Mouse (Mus musculus) intestine, postnatal 0 days (tissue): ENCODE data around the gene Rfk. TPM values are rescaled to one million over a fixed set of nuclear protein-coding genes. Genes with fewer than 3 reads are reported as not detected.

Source experiments
- ATAC-seq: fragments of 200-750 bp; cut with Nextera tagmentation; 2 replicates; pipeline ENCODE4 v1.8.0; 2017; ENCODE audit warnings: mild to moderate bottlenecking, moderate TSS enrichment, moderate library complexity
- H3K27ac ChIP-seq: fragments of 300-500 bp; sonication (generic); 2 replicates; pipeline ENCODE4 v1.5.1; 2014; ENCODE audit warnings: mild to moderate bottlenecking, low read depth, low read length, moderate library complexity
- H3K27me3 ChIP-seq: fragments of 300-500 bp; sonication (generic); replicated peaks from 2 replicates; pipeline ENCODE4 v1.6.1; 2014; ENCODE audit warnings: low read length, mixed read lengths; ENCODE audit not compliant: control insufficient read depth, insufficient read depth
- H3K36me3 ChIP-seq: fragments of 300-500 bp; sonication (generic); 2 replicates; pipeline ENCODE4 v1.6.1; 2014; ENCODE audit warnings: mild to moderate bottlenecking, moderate library complexity; ENCODE audit not compliant: control insufficient read depth, insufficient read depth
- H3K4me1 ChIP-seq: fragments of 300-500 bp; sonication (generic); replicated peaks from 2 replicates; pipeline ENCODE4 v1.6.1; 2014; ENCODE audit warnings: antibody characterized with exemption, low read length, mixed read lengths; ENCODE audit not compliant: control insufficient read depth, insufficient read depth
- H3K4me2 ChIP-seq: fragments of 300-500 bp; sonication (generic); replicated peaks from 2 replicates; pipeline ENCODE4 v1.6.1; 2014; ENCODE audit warnings: low read depth, mild to moderate bottlenecking, moderate library complexity
- H3K4me3 ChIP-seq: fragments of 300-500 bp; sonication (generic); 2 replicates; pipeline ENCODE4 v1.5.1; 2014; ENCODE audit warnings: low read depth, low read length
- H3K9ac ChIP-seq: fragments of 300-500 bp; sonication (generic); 2 replicates; pipeline ENCODE4 v1.6.1; 2014; ENCODE audit warnings: mild to moderate bottlenecking, low read depth, low read length
- H3K9me3 ChIP-seq: fragments of 300-500 bp; sonication (generic); 2 replicates; pipeline ENCODE4 v1.6.1; 2016; ENCODE audit warnings: mixed run types; ENCODE audit not compliant: control insufficient read depth
- CTCF ChIP-seq: sonication (generic); IDR thresholded peaks from 2 replicates; pipeline ENCODE4 v1.5.1; 2016; ENCODE audit warnings: low read depth, mild to moderate bottlenecking, control low read depth, antibody characterized with exemption, moderate library complexity
- WGBS: fragments of 180-500 bp; shearing (Covaris S2); extraction: QIAGEN DNeasy Blood & Tissue Kit; methylation state at CpG from one replicate; pipeline ENCODE4 v1.1.7; 2014; 5-methylcytosine and 5-hydroxymethylcytosine counted together
- polyA plus RNA-seq: library from polyadenylated mRNA; unstranded; fragments of >200 nt; fragmentation: Nextera tagmentation; extraction: Ambion mirVana; gene quantifications from 2 replicates; pipeline ENCODE4 v1.2.1, GENCODE M21; 2015

The Rfk gene
- 484 and 527 TPM in 2 replicates for polyA plus RNA-seq

DNA sequence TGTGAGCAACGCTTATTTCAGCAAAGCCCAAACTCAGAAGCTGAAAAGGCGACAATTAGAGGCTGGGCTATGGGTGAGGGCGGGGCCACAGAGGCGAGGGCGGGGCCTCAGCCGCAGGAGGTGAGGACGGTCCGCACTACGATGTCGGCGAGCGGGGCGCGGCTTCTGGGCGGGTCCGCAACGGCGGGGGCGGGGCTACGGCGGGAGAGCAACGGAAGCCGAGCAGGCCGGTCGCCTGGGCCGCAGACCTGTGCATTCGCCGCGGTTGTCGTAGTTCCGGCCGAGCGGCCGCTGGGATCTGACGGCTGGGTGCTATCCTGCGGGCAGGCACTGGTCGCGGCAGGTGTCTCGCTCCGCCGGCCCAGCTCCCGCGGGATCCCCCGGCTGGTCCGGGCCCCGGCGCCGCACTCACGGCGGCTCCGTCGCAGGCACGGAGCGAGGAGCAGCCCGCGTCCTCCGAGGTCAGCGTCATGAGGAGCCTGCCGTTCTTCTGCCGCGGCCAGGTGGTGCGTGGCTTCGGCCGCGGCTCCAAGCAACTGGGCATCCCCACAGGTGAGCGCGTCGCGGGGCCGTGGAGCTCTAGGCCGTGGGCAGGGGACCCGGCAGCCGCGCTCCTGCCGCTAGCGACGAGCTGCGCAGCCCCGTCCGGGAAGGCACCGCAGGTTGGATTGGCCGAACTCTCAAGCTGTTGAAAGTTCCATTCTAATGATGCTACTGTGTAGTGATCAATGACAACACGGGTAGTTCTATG, at the start of gene Rfk:
Gene Rfk (plus strand): TSS at position 203 of the 751 bp plus-strand sequence.
- ATAC-seq = peak; percentile 98
- under 1% methylated on average over 83 of the region's 83 CpGs for WGBS

GRCm38 (mm10) chr19:17344881-17345280, 49.0 kb upstream of the Rfk start:
- H3K4me3 ChIP-seq = no peak overlapping the region
- ATAC-seq = no peak
- no peaks in the 10 kb centered on the region for H3K27me3 ChIP-seq
- H3K27ac ChIP-seq = no peak overlapping the region
- H3K36me3 ChIP-seq = no peaks in the 10 kb centered on the region
- no peak overlapping the region for H3K9ac ChIP-seq
- no peak for TF ChIP-seq CTCF
- H3K9me3 ChIP-seq = no peaks in the 10 kb centered on the region
- no peak overlapping the region for H3K4me2 ChIP-seq
- H3K4me1 ChIP-seq = no peaks in the 10 kb centered on the region
- 86% methylated on average over 7 of the region's 7 CpGs for WGBS

More for the DNA sequence above, at the start of gene Rfk:
- H3K36me3 ChIP-seq = peaks cover 11% of the 10 kb centered on the region; the same call in 1 of the 2 replicates
- peak within 1 kb of the TSS; percentile 95 for H3K9ac ChIP-seq
- no peak for TF ChIP-seq CTCF
- no peaks in the 10 kb centered on the region for H3K27me3 ChIP-seq
- H3K4me3 ChIP-seq = peak within 1 kb of the TSS; percentile 91
- peak within 1 kb of the TSS; percentile 71 for H3K4me2 ChIP-seq
- H3K27ac ChIP-seq = peak within 1 kb of the TSS; percentile 93
- H3K4me1 ChIP-seq = peaks cover 4% of the 10 kb centered on the region; the same call in 1 of the 2 replicates
- H3K9me3 ChIP-seq = no peaks in the 10 kb centered on the region

GRCm38 (mm10) chr19:17346716-17347474, 46.9 kb upstream of the Rfk start:
- Histone ChIP-seq H3K36me3 (no peaks in the 10 kb centered on the region), H3K4me1 (no peaks in the 10 kb centered on the region), H3K9me3 (no peaks in the 10 kb centered on the region), H3K27me3 (no peaks in the 10 kb centered on the region), H3K27ac (no peak overlapping the region), H3K9ac (no peak overlapping the region), H3K4me2 (no peak overlapping the region), H3K4me3 (no peak overlapping the region)
- no peak for TF ChIP-seq CTCF
- ATAC-seq = no peak
- 95% methylated on average over 3 of the region's 3 CpGs for WGBS

DNA sequence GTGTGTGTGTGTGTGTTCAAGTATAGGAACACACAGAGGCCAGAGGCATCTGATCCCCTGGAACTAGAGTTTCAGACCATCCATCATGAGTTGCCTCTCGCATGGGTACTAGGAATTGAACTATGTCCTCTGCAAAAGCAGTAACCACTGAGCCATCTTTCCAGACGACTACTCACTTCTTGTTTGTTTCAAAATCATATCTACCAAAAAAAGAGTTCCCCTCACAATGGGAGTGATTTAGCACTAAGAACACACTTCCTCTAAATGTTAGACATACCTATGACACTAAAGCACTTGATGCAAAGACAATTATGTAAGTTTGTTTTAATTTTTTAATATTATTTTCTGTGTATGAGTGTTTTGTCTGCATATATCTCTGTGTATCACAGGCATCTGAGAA, 46.0 kb upstream of the Rfk start:
- H3K9ac ChIP-seq = no peak overlapping the region
- no peaks in the 10 kb centered on the region for H3K4me1 ChIP-seq
- ATAC-seq = no peak
- H3K9me3 ChIP-seq = no peaks in the 10 kb centered on the region
- H3K4me3 ChIP-seq = no peak overlapping the region
- no peaks in the 10 kb centered on the region for H3K27me3 ChIP-seq
- no peak overlapping the region for H3K4me2 ChIP-seq
- TF ChIP-seq CTCF = no peak
- H3K27ac ChIP-seq = no peak overlapping the region
- H3K36me3 ChIP-seq = no peaks in the 10 kb centered on the region
- WGBS = 82% methylated on average over 2 of the region's 2 CpGs

- ATAC-seq = no peak
- H3K27me3 ChIP-seq = 0 out of 2 replicates have a peak, but pooled peaks cover 8% of the 10 kb centered on the region
- H3K4me3 ChIP-seq = no peak overlapping the region
- H3K4me2 ChIP-seq = no peak overlapping the region
- H3K9ac ChIP-seq = no peak overlapping the region
- H3K36me3 ChIP-seq = no peaks in the 10 kb centered on the region
- H3K9me3 ChIP-seq = no peaks in the 10 kb centered on the region
- no peak for TF ChIP-seq CTCF
- 89% methylated on average over 8 of the region's 8 CpGs for WGBS
- no peaks in the 10 kb centered on the region for H3K4me1 ChIP-seq
- no peak overlapping the region for H3K27ac ChIP-seq
These were observed 40.1 kb upstream of the Rfk start for GRCm38 (mm10) chr19:17353727-17354126.

DNA sequence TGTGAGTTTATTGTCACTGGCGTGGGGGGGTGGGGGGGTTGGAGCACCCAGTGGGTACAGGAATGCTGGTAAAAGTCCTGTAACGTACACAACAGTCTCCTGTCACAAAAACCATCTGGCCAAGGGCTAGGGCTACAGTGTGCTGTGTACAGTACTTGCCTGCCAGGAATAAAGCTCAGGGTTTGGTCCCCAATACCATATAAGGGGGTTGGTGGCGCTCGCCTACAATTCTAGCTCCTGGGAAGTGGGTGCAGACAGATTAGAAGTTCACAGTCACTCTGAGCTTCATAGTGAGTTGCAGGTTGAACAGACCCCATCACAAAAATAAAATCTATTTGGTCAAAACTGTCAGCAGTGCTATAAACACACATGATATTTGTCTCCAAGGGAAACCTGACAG, 39.5 kb upstream of the Rfk start:
- 58% methylated on average over 4 of the region's 4 CpGs for WGBS

More for the DNA sequence above, 39.5 kb upstream of the Rfk start:
- Histone ChIP-seq H3K9ac (no peak overlapping the region), H3K27me3 (0 out of 2 replicates have a peak, but pooled peaks cover 8% of the 10 kb centered on the region), H3K36me3 (no peaks in the 10 kb centered on the region), H3K27ac (no peak overlapping the region), H3K4me3 (no peak overlapping the region), H3K4me1 (no peaks in the 10 kb centered on the region), H3K9me3 (no peaks in the 10 kb centered on the region), H3K4me2 (no peak overlapping the region)
- no peak for ATAC-seq
- TF ChIP-seq CTCF = no peak
